Mouse (Mus musculus) liver, postnatal 0 days (tissue): ENCODE results near the gene Dlx3.

Source experiments
- CTCF ChIP-seq: sonication (generic); IDR thresholded peaks from 2 replicates; pipeline ENCODE4 v1.5.1; 2016; ENCODE audit warnings: antibody characterized with exemption, low read depth
- EP300 ChIP-seq: IDR thresholded peaks from 2 replicates; pipeline ENCODE4 v1.6.1; 2016; ENCODE audit warnings: antibody characterized with exemption, low read depth, mild to moderate bottlenecking

DNA sequence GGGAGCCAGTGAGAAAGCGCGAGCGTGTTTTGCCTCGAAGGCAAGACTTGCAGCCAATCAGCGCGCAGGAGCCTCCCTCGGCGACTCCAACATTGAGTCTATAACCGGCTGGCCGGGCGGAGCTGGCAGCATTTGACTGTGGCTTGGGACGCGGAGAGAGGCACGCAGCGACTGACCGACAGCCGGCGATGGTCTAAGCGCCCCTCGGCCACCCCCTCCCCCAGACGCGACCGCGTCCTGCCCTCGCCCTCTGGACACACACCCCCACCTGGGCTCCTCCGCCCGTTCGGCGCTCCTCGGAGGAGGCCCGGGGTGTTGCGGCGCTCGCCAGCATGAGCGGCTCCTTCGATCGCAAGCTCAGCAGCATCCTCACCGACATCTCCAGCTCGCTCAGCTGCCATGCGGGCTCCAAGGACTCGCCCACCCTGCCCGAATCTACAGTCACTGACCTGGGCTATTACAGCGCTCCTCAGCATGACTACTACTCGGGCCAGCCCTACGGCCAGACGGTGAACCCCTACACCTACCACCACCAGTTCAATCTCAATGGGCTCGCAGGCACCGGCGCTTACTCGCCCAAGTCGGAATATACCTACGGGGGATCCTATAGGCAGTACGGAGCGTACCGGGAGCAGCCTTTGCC lies at the start of gene Dlx3:
- TF ChIP-seq EP300 (no peak), CTCF (no peak)
